Mouse (Mus musculus) embryonic facial prominence, embryonic 11.5 days (tissue): ENCODE measurements around the gene Slc25a42. TPM values are rescaled to one million over a fixed set of nuclear protein-coding genes. Genes with fewer than 3 reads are reported as not detected.

Source experiments
- ATAC-seq: fragments of 200-750 bp; cut with Nextera tagmentation; replicated peaks from 2 replicates; pipeline ENCODE4 v1.8.0; 2017; ENCODE audit warnings: low read depth; ENCODE audit not compliant: insufficient number of reproducible peaks, low FRiP score, low TSS enrichment
- DNase-seq: peaks from one replicate; pipeline ENCODE4 v3.0.0-alpha.2; 2015; ENCODE audit warnings: low spot score
- H3K27ac ChIP-seq: fragments of 300-500 bp; sonication (generic); replicated peaks from 2 replicates; pipeline ENCODE4 v1.5.1; 2014; ENCODE audit warnings: mild to moderate bottlenecking, low read depth, low read length, control low read depth
- H3K27me3 ChIP-seq: fragments of 300-500 bp; sonication (generic); 2 replicates; pipeline ENCODE4 v1.6.1; 2014; ENCODE audit warnings: mild to moderate bottlenecking, low read length, moderate library complexity, mixed read lengths; ENCODE audit not compliant: control insufficient read depth, insufficient read depth
- H3K36me3 ChIP-seq: fragments of 300-500 bp; sonication (generic); replicated peaks from 2 replicates; pipeline ENCODE4 v1.6.1; 2014; ENCODE audit warnings: low read depth, mild to moderate bottlenecking, low read length, moderate library complexity, mixed read lengths; ENCODE audit not compliant: control insufficient read depth, insufficient read depth
- H3K4me1 ChIP-seq: fragments of 300-500 bp; sonication (generic); 2 replicates; pipeline ENCODE4 v1.6.1; 2014; ENCODE audit warnings: low read length, mixed read lengths; ENCODE audit not compliant: control insufficient read depth, insufficient read depth
- H3K4me2 ChIP-seq: fragments of 300-500 bp; sonication (generic); 2 replicates; pipeline ENCODE4 v1.6.1; 2014; ENCODE audit warnings: low read depth, mild to moderate bottlenecking, control low read depth, low read length, moderate library complexity
- H3K4me3 ChIP-seq: fragments of 300-500 bp; sonication (generic); 2 replicates; pipeline ENCODE4 v1.5.1; 2014; ENCODE audit warnings: low read depth, low read length, control low read depth
- H3K9ac ChIP-seq: fragments of 300-500 bp; sonication (generic); replicated peaks from 2 replicates; pipeline ENCODE4 v1.6.1; 2014; ENCODE audit warnings: mild to moderate bottlenecking, control low read depth, low read length
- H3K9me3 ChIP-seq: fragments of 300-500 bp; sonication (generic); replicated peaks from 2 replicates; pipeline ENCODE4 v1.6.1; 2016; ENCODE audit warnings: mild to moderate bottlenecking, low read length, inconsistent platforms, mixed read lengths; ENCODE audit not compliant: control insufficient read depth
- WGBS: fragments of 180-500 bp; shearing (Covaris S2); extraction: QIAGEN DNeasy Blood & Tissue Kit; methylation state at CpG from one replicate; pipeline ENCODE4 v1.1.7; 2014; 5-methylcytosine and 5-hydroxymethylcytosine counted together
- polyA plus RNA-seq: library from polyadenylated mRNA; unstranded; fragments of >200 nt; fragmentation: Nextera tagmentation; extraction: Ambion mirVana; gene quantifications from 2 replicates; pipeline ENCODE4 v1.2.1, GENCODE M21; 2014

Slc25a42 gene
- polyA plus RNA-seq, 1 experiment from 2014 or later, result 1.3 TPM

DNA sequence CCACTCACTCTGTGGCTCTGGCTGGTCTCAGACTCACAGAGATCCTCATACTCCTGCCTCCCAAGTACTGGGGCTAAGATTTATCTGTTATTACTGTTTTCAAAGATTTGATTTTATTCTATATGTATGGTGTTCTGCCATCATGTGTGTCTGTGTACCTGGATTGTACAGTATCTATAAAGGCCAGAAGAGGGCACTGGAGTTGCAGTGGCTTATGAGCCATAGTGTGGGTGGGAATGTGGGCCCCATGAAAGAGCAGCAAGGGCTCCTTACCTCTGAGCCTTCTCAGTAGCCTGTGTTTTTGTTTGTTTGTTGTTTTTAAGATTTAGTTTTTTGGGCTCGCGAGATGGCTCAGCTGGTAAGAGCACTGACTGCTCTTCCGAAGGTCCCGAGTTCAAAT is 33.0 kb downstream of the Slc25a42 start:
- ATAC-seq, result no peak

DNA sequence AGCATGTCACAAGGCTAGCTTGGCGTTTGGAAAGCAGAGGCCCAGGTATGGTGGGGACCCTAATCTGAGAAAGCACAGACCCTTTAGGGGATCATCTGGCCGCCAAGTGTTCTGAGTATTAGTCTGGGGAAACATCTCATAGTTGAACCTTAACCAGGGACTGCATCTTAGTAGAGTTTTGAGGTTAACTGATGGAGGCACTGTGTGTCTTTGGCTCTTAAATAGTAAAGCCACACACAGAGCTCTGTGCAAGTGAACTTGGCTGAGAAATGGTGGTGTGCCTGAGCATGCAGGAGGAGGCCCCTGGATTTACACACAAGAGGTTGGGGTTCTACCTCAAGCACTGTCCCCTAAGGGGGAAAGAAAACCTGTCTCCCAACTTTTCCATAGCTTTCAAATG is 33.9 kb downstream of the Slc25a42 start:
- ATAC-seq, result no peak
- 83% methylated on average over 2 of the region's 2 CpGs for WGBS
- no peak overlapping the region for H3K9ac ChIP-seq
- H3K4me1 ChIP-seq, result no peaks in the 10 kb centered on the region
- no peak overlapping the region for H3K27ac ChIP-seq
- H3K27me3 ChIP-seq, result no peaks in the 10 kb centered on the region
- no peak for DNase-seq
- H3K9me3 ChIP-seq, result no peaks in the 10 kb centered on the region
- no peak overlapping the region for H3K4me3 ChIP-seq
- no peak overlapping the region for H3K4me2 ChIP-seq
- H3K36me3 ChIP-seq, result no peaks in the 10 kb centered on the region; the same call in 1 of the 2 replicates

More for the DNA sequence above, 33.0 kb downstream of the Slc25a42 start:
- WGBS, result 92% methylated on average over 4 of the region's 4 CpGs
- Histone ChIP-seq H3K9ac (no peak overlapping the region), H3K4me2 (no peak overlapping the region), H3K4me1 (no peaks in the 10 kb centered on the region), H3K27ac (no peak overlapping the region), H3K4me3 (no peak overlapping the region), H3K36me3 (no peaks in the 10 kb centered on the region; the same call in 1 of the 2 replicates), H3K9me3 (no peaks in the 10 kb centered on the region), H3K27me3 (no peaks in the 10 kb centered on the region)
- DNase-seq, result no peak

DNA sequence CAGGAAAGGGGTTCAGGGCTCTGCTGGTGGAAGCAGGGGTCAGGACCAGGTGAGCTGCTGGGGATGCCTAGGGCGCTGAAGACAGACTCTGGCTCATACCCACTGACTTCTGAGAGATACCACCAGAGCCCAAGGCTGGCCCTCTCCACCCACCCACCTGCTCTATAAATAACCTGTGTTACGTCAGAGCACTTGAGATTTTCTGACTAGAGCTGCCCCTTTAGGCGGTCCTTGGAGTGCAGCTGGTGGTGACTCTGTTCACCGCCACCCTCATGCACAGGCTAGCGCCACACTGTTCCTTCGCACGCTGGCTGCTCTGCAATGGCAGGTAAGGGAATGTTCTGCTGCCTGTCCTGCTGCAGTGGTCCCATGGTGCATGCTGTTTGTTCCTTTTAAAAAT is 38.0 kb downstream of the Slc25a42 start:
- 89% methylated on average over 7 of the region's 7 CpGs for WGBS
- Histone ChIP-seq H3K27me3 (no peaks in the 10 kb centered on the region), H3K9me3 (no peaks in the 10 kb centered on the region), H3K27ac (no peak overlapping the region), H3K4me3 (no peak overlapping the region), H3K36me3 (no peaks in the 10 kb centered on the region), H3K4me1 (no peaks in the 10 kb centered on the region), H3K9ac (no peak overlapping the region), H3K4me2 (no peak overlapping the region)
- no peak for ATAC-seq
- DNase-seq, result no peak

DNA sequence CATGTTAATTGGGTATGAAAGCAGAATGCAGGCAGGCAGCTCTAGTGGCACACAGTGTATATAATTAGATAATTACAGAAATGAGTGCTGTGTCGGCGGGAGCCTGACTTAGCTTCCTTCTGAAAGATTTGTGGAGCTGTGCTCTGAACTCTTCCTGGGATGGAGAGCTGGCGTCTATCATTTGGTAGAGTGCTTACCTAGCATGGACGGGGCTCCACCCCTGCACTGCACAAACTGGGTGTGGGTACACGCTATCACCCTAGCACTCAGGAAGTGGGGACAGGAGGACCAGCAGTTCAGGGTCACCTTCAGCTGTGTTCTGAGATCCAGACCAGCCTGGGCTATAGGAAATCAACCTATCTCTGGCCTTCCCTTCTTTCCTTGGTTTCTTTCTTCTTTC is 38.8 kb downstream of the Slc25a42 start:
- Histone ChIP-seq H3K4me1 (no peaks in the 10 kb centered on the region), H3K4me2 (no peak overlapping the region; the same call in 1 of the 2 replicates), H3K4me3 (no peak overlapping the region), H3K36me3 (no peaks in the 10 kb centered on the region), H3K9me3 (no peaks in the 10 kb centered on the region), H3K27ac (no peak overlapping the region), H3K9ac (no peak overlapping the region), H3K27me3 (no peaks in the 10 kb centered on the region)
- WGBS, result 71% methylated on average over 5 of the region's 5 CpGs
- ATAC-seq (no peak), DNase-seq (no peak)

DNA sequence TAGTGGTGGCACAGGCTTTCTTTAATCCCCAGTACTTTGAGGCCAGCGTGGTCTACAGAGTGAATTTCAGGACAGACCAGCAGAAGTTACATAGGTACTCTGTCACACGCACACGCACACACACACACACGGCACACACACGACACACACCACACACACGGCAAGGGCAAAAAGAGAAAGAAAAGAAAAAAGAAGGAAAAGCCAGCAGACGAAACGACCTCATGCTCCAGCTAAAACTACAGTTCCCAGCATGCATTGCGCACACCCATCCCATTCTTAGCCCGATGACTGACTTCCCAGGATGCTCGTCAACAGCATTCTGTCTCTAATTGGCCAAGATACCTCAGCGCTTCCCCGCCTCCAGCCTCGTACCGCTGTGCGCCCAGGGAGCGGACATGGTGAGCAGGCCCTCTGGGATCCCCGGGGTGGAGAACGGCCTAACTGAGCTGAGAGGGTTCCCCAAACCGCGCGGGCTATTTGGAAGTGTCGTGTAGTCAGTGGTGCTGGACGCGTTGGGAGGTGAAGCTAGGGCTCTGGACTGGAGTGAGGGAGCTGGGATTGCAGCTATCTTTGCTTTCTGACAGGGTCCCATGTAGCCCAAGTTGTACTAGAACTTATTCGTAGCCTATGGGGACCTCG is 39.9 kb downstream of the Slc25a42 start, which contains the start of gene Tmem161a:
Tmem161a (plus strand) TSS at position 314 of the 639 bp plus-strand sequence.
- no peaks in the 10 kb centered on the region for H3K27me3 ChIP-seq
- ATAC-seq (peak; percentile 92), DNase-seq (peak; percentile 96)
- H3K9me3 ChIP-seq, result no peaks in the 10 kb centered on the region
- H3K4me2 ChIP-seq, result peak within 1 kb of the TSS; percentile 45
- H3K4me1 ChIP-seq, result no peaks in the 10 kb centered on the region
- no peak within 1 kb of the TSS for H3K27ac ChIP-seq
- peak within 1 kb of the TSS; percentile 66 for H3K4me3 ChIP-seq
- peak within 1 kb of the TSS; percentile 74 for H3K9ac ChIP-seq
- whole genome bisulfite sequencing, result 2% methylated on average over 27 of the region's 27 CpGs
- no peaks in the 10 kb centered on the region for H3K36me3 ChIP-seq

DNA sequence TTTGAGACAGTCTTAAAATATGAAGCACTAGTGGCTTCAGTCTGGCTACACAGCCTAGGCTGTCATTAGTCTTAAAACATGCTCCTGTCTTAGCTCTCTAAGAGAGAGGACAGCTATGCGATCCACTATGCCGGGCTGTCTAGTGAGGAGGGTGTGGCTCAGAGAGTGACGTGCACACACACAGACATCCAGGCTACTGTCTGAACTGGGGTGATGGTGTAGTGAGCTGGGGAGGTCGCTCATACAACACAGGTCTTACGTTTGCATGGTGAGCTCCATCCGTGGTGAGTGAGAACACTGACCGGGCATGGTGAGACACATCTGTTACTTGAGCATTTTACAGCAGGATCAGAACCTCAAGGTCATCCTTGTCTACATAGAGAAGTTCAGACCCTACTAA is 40.9 kb downstream of the Slc25a42 start:
- Histone ChIP-seq H3K4me3 (no peak overlapping the region), H3K36me3 (no peaks in the 10 kb centered on the region), H3K9me3 (no peaks in the 10 kb centered on the region), H3K4me1 (no peaks in the 10 kb centered on the region), H3K4me2 (no peak overlapping the region), H3K27me3 (peaks cover 2% of the 10 kb centered on the region; the same call in 1 of the 2 replicates), H3K27ac (no peak overlapping the region), H3K9ac (no peak overlapping the region)
- 90% methylated on average over 7 of the region's 7 CpGs for whole genome bisulfite sequencing
- no peak for ATAC-seq
- no peak for DNase-seq

DNA sequence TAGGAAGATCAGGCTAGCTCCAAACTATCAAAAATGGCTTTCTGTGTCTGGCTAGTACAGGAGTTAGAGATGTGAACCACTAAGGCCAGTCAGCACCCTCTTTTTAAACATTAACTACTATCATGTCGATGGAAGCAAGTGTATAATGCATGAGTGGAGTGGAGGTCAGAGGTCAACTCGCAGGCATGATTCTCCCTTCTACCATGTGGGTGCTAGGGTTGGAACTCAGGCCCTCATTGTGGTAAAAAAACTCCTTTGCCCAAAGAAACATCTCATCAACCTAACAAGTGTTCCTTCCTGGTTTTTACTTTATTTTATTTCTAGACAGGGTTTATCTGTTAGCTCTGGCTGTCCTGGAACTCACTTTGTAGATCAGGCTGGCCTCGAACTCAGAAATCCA is 41.4 kb downstream of the Slc25a42 start:
- no peak overlapping the region for H3K4me2 ChIP-seq
- no peak overlapping the region for H3K27ac ChIP-seq
- no peaks in the 10 kb centered on the region for H3K36me3 ChIP-seq
- H3K27me3 ChIP-seq, result peaks cover 7% of the 10 kb centered on the region
- H3K4me3 ChIP-seq, result no peak overlapping the region
- H3K9me3 ChIP-seq, result no peaks in the 10 kb centered on the region
- 85% methylated on average over 3 of the region's 3 CpGs for WGBS
- ATAC-seq, result no peak
- DNase-seq, result no peak
- no peaks in the 10 kb centered on the region for H3K4me1 ChIP-seq
- no peak overlapping the region for H3K9ac ChIP-seq

DNA sequence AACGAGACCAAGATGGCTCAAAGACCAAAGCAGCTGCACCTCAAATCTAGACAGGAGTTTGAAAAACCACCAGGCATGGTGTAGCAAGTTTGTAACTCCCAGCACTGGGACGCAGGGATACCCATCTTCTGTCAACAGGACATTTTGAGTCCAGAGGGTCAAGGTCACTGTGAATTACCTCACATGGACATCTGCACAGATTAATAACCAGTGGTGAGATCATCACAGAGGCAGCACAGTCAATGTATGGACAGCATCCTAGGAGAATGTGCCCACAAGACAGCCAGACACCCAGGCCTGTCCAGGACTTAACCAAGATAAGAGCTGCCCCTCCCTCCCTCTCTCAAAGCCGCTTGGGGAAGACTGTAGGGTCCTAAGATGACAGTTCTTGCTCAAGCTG is 42.0 kb downstream of the Slc25a42 start:
- WGBS, result 84% methylated on average over 3 of the region's 3 CpGs
- H3K27me3 ChIP-seq, result peaks cover 14% of the 10 kb centered on the region
- ATAC-seq, result no peak

More for the DNA sequence above, 42.0 kb downstream of the Slc25a42 start:
- Histone ChIP-seq H3K36me3 (no peaks in the 10 kb centered on the region), H3K9me3 (no peaks in the 10 kb centered on the region), H3K4me3 (no peak overlapping the region), H3K27ac (no peak overlapping the region), H3K9ac (no peak overlapping the region), H3K4me1 (no peaks in the 10 kb centered on the region), H3K4me2 (no peak overlapping the region)
- DNase-seq, result no peak
